Mouse (Mus musculus) MEL (cell line): Measurements from ENCODE around the gene Pgm2. TPM values are rescaled to one million over a fixed set of nuclear protein-coding genes. Genes with fewer than 3 reads are reported as not detected.

Experiments
- DNase-seq: peaks from one replicate; pipeline ENCODE4 v3.0.0; 2011; ENCODE audit warnings: low read depth, low spot score
- H3K27ac ChIP-seq: 2 replicates; pipeline ENCODE4 v1.5.1; 2012; ENCODE audit warnings: low read depth, mild to moderate bottlenecking, control low read depth, low read length, moderate library complexity; ENCODE audit not compliant: control insufficient read depth
- H3K27me3 ChIP-seq, 2 experiments: fragments of 150-350 bp in 1 of 2; sonication (generic) in 1 of 2; 2 replicates each; pipeline ENCODE4 v1.6.1; 2012; ENCODE audit warnings: low read length in 2 of 2, mild to moderate bottlenecking in 2 of 2, improper control_type of control experiment in 1 of 2, moderate library complexity in 1 of 2; ENCODE audit not compliant: insufficient read depth in 2 of 2, control insufficient read depth in 1 of 2
- H3K36me3 ChIP-seq, 2 experiments: 2 replicates each; pipeline ENCODE4 v1.6.1; 2012 to 2014; ENCODE audit warnings: low read length in 2 of 2, improper control_type of control experiment in 1 of 2, inconsistent platforms in 1 of 2, mild to moderate bottlenecking in 1 of 2; ENCODE audit not compliant: insufficient read depth in 2 of 2, control insufficient read depth in 1 of 2
- H3K4me1 ChIP-seq, 2 experiments: fragments of 150-350 bp in 1 of 2; sonication (generic) in 1 of 2; 2 replicates each; pipeline ENCODE4 v1.6.1; 2012; ENCODE audit warnings: low read length in 2 of 2, improper control_type of control experiment in 1 of 2, mild to moderate bottlenecking in 1 of 2; ENCODE audit not compliant: insufficient read depth in 2 of 2, control insufficient read depth in 1 of 2
- H3K4me3 ChIP-seq, 2 experiments: fragments of 150-350 bp in 1 of 2; sonication (generic) in 1 of 2; 2 replicates each; pipeline ENCODE4 v1.5.1; 2012; ENCODE audit warnings: low read depth in 2 of 2, low read length in 2 of 2, mild to moderate bottlenecking in 2 of 2, moderate library complexity in 2 of 2, control low read depth in 1 of 2, improper control_type of control experiment in 1 of 2; ENCODE audit not compliant: control insufficient read depth in 1 of 2, insufficient read depth in 1 of 2
- H3K79me2 ChIP-seq: 2 replicates; pipeline ENCODE4 v1.6.1; 2012; ENCODE audit warnings: mild to moderate bottlenecking, low read length, moderate library complexity; ENCODE audit not compliant: control insufficient read depth, poor library complexity, insufficient read depth
- H3K9ac ChIP-seq: 2 replicates; pipeline ENCODE4 v1.6.1; 2012; ENCODE audit warnings: low read depth, mild to moderate bottlenecking, control low read depth, low read length, moderate library complexity; ENCODE audit not compliant: control insufficient read depth, poor library complexity, severe bottlenecking
- H3K9me3 ChIP-seq: fragments of 150-350 bp; sonication (generic); replicated peaks from 2 replicates; pipeline ENCODE4 v1.6.1; 2012; ENCODE audit warnings: mild to moderate bottlenecking, low read length, improper control_type of control experiment, moderate library complexity; ENCODE audit not compliant: insufficient read depth
- CHD1 ChIP-seq: IDR thresholded peaks from 2 replicates; pipeline ENCODE4 v1.6.1; 2012; ENCODE audit warnings: low read depth, mild to moderate bottlenecking, inconsistent platforms, low read length, improper control_type of control experiment
- E2F4 ChIP-seq: IDR thresholded peaks from 2 replicates; pipeline ENCODE4 v1.6.1; 2011; ENCODE audit warnings: low read depth, low read length, improper control_type of control experiment, borderline replicate concordance
- ELF1 ChIP-seq: IDR thresholded peaks from 2 replicates; pipeline ENCODE4 v1.6.1; 2014; ENCODE audit warnings: low read depth, mild to moderate bottlenecking, inconsistent platforms, low read length, improper control_type of control experiment, moderate library complexity
- EP300 ChIP-seq, 2 experiments: IDR thresholded peaks; 2 replicates each; pipeline ENCODE4 v1.6.1; 2011; ENCODE audit warnings: improper control_type of control experiment in 2 of 2, low read length in 2 of 2, low read depth in 1 of 2, mild to moderate bottlenecking in 1 of 2
- GABPA ChIP-seq: IDR thresholded peaks from 2 replicates; pipeline ENCODE4 v1.6.1; 2012; ENCODE audit warnings: low read depth, mild to moderate bottlenecking, inconsistent platforms, low read length, improper control_type of control experiment, moderate library complexity
- GATA1 ChIP-seq: IDR thresholded peaks from 2 replicates; pipeline ENCODE4 v1.6.1; 2011; ENCODE audit warnings: low read depth, low read length, improper control_type of control experiment
- JUND ChIP-seq: IDR thresholded peaks from 2 replicates; pipeline ENCODE4 v1.6.1; 2011; ENCODE audit warnings: low read depth, mild to moderate bottlenecking, improper control_type of control experiment, low read length
- KAT2A ChIP-seq: conservative IDR thresholded peaks from 2 replicates; pipeline ENCODE4 v1.6.1; 2012; ENCODE audit warnings: low read depth, low read length, improper control_type of control experiment, inconsistent platforms
- MAFK ChIP-seq: IDR thresholded peaks from 2 replicates; pipeline ENCODE4 v1.6.1; 2011; ENCODE audit warnings: low read depth, mild to moderate bottlenecking, low read length, improper control_type of control experiment, borderline replicate concordance
- MAX ChIP-seq: IDR thresholded peaks from 2 replicates; pipeline ENCODE4 v1.6.1; 2011; ENCODE audit warnings: low read length, improper control_type of control experiment
- MEF2A ChIP-seq: IDR thresholded peaks from 2 replicates; pipeline ENCODE4 v1.6.1; 2014; ENCODE audit warnings: low read depth, mild to moderate bottlenecking, inconsistent platforms, low read length, improper control_type of control experiment; ENCODE audit not compliant: poor library complexity, insufficient replicate concordance, severe bottlenecking; ENCODE audit errors: extremely low read depth
- MYB ChIP-seq: IDR thresholded peaks from 2 replicates; pipeline ENCODE4 v1.6.1; 2011; ENCODE audit warnings: mild to moderate bottlenecking, low read depth, low read length, improper control_type of control experiment
- NRF1 ChIP-seq: IDR thresholded peaks from 2 replicates; pipeline ENCODE4 v1.6.1; 2014; ENCODE audit warnings: low read depth, mild to moderate bottlenecking, inconsistent platforms, low read length, improper control_type of control experiment, moderate library complexity; ENCODE audit not compliant: poor library complexity, insufficient read depth, severe bottlenecking
- POLR2AphosphoS2 ChIP-seq: IDR thresholded peaks from 2 replicates; pipeline ENCODE4 v1.6.1; 2011; ENCODE audit warnings: low read length, improper control_type of control experiment
- SIN3A ChIP-seq: IDR thresholded peaks from 2 replicates; pipeline ENCODE4 v1.6.1; 2012; ENCODE audit warnings: low read length, improper control_type of control experiment, inconsistent platforms
- SMC3 ChIP-seq: IDR thresholded peaks from 2 replicates; pipeline ENCODE4 v1.6.1; 2011; ENCODE audit warnings: low read depth, low read length, improper control_type of control experiment
- TAL1 ChIP-seq: IDR thresholded peaks from 2 replicates; pipeline ENCODE4 v1.6.1; 2012; ENCODE audit warnings: mild to moderate bottlenecking, inconsistent platforms, low read length, moderate library complexity, mixed read lengths
- TCF12 ChIP-seq: IDR thresholded peaks from 2 replicates; pipeline ENCODE4 v1.6.1; 2014; ENCODE audit warnings: low read depth, mild to moderate bottlenecking, inconsistent platforms, low read length, improper control_type of control experiment, moderate library complexity
- UBTF ChIP-seq: IDR thresholded peaks from 2 replicates; pipeline ENCODE4 v1.6.1; 2012; ENCODE audit warnings: low read depth, mild to moderate bottlenecking, inconsistent platforms, low read length, improper control_type of control experiment, moderate library complexity, borderline replicate concordance; ENCODE audit not compliant: insufficient read depth
- USF1 ChIP-seq: IDR thresholded peaks from 2 replicates; pipeline ENCODE4 v1.6.1; 2014; ENCODE audit warnings: low read depth, mild to moderate bottlenecking, inconsistent platforms, low read length, improper control_type of control experiment, moderate library complexity
- USF2 ChIP-seq, 2 experiments: IDR thresholded peaks; 2 replicates each; pipeline ENCODE4 v1.6.1; 2011 to 2012; ENCODE audit warnings: improper control_type of control experiment in 2 of 2, low read length in 2 of 2, borderline replicate concordance in 1 of 2, inconsistent platforms in 1 of 2, low read depth in 1 of 2, mild to moderate bottlenecking in 1 of 2; ENCODE audit not compliant: insufficient read depth in 1 of 2
- ZC3H11A ChIP-seq: IDR thresholded peaks from 2 replicates; pipeline ENCODE4 v1.6.1; 2012; ENCODE audit warnings: low read depth, mild to moderate bottlenecking, inconsistent platforms, low read length, improper control_type of control experiment
- ZMIZ1 ChIP-seq: IDR thresholded peaks from 2 replicates; pipeline ENCODE4 v1.6.1; 2012; ENCODE audit warnings: low read depth, mild to moderate bottlenecking, inconsistent platforms, low read length, improper control_type of control experiment, moderate library complexity
- polyA plus RNA-seq, 2 experiments: library from polyadenylated mRNA; stranded (reverse) in 1 of 2; unstranded in 1 of 2; fragments of >175 nt in 1 of 2; fragments of >200 nt in 1 of 2; gene quantifications; 2 replicates each; pipeline versions ENCODE4 v1.2.1 to v1.2.4; 2012; ENCODE audit warnings: low replicate concordance in 2 of 2, low read depth in 1 of 2; ENCODE audit not compliant: insufficient read length in 2 of 2, insufficient read depth in 1 of 2, missing spikeins in 1 of 2
- total RNA-seq: library from RNA; depleted of rRNA; stranded (reverse); fragments of 300-350 nt; gene quantifications from 2 replicates; pipeline ENCODE4 v1.2.3, GENCODE M21; 2012

The Pgm2 gene
- total and polyA plus RNA-seq, 3 experiments = 22.0 to 64.0 TPM; not detected in 1

DNA sequence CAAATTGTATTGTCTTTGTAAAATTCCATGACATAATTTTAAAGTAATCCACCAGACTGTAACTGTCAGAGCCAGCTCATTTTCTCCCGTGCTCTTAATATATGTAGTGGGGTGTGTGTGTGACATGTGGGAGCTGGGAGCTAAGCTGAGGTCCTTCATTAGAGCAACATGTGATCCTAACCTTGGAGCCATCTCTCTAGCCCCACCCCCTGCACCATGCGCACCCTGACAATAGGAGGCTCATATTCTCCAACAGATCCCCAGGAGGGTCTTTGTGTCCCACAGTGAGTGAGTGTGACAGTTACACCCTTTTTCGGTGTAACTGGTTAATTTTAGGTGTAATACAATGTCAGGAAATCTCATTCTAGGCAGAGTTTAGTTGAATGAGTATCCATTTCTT lies 80.1 kb downstream of the Pgm2 start:
- no peak for DNase-seq
- no peak overlapping the region for H3K27ac ChIP-seq
- peaks cover 6 to 9% of the 10 kb centered on the region in 2 experiments for H3K4me1 ChIP-seq
- H3K4me3 ChIP-seq = no peak overlapping the region
- H3K9ac ChIP-seq = no peak overlapping the region
- H3K36me3 ChIP-seq = peaks cover 4 to 10% of the 10 kb centered on the region in 2 experiments
- no peaks in the 10 kb centered on the region; the same call in 1 of the 2 replicates for H3K79me2 ChIP-seq
- no peaks in the 10 kb centered on the region for H3K9me3 ChIP-seq
- H3K27me3 ChIP-seq = no peaks in the 10 kb centered on the region
- TF ChIP-seq CHD1 (no peak), MAFK (no peak), TAL1 (no peak), GABPA (no peak), MAX (no peak), ZC3H11A (no peak), JUND (no peak), POLR2AphosphoS2 (no peak), TCF12 (no peak), E2F4 (no peak), SMC3 (no peak), USF1 (no peak), MYB (no peak), NRF1 (no peak), UBTF (no peak), GATA1 (no peak), SIN3A (no peak), ELF1 (no peak), ZMIZ1 (no peak)

DNA sequence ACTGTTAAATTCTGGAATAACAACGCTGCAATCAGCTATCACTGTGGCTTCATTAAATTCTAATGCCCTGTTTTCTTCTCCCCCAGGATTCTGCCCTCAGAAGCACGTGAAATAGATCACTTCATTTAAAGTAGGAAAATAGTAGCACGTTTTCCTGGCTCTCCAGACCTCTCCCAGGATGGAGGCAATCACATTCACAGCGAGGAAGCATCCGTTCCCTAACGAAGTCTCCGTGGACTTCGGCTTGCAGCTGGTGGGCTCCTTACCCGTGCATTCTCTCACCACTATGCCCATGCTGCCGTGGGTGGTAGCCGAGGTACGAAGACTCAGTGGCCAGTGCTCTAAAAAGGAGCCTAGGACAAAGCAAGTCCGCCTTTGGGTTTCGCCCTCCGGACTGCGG lies 80.6 kb downstream of the Pgm2 start:
- no peak overlapping the region for H3K27ac ChIP-seq
- TF ChIP-seq MEF2A (no peak), USF2 (IDR thresholded peaks at IDR 0.05; ENCODE audit: borderline replicate concordance in 1 of 2, insufficient read depth in 1 of 2, low read depth in 1 of 2, low read length in 2 of 2) (no peak), USF1 (no peak), KAT2A (no peak), JUND (no peak), GATA1 (no peak), SMC3 (no peak), MAX (no peak), MAFK (no peak), EP300 (IDR thresholded peaks at IDR 0.05; ENCODE audit: low read depth in 1 of 2, low read length in 2 of 2) (no peak)
- DNase-seq = no peak
- H3K79me2 ChIP-seq = no peaks in the 10 kb centered on the region; the same call in 1 of the 2 replicates
- H3K9ac ChIP-seq = no peak overlapping the region
- no peak overlapping the region for H3K4me3 ChIP-seq
- no peaks in the 10 kb centered on the region for H3K27me3 ChIP-seq
- peaks cover 4 to 10% of the 10 kb centered on the region in 2 experiments for H3K36me3 ChIP-seq
- H3K4me1 ChIP-seq = peaks cover 6 to 9% of the 10 kb centered on the region in 2 experiments
- no peaks in the 10 kb centered on the region for H3K9me3 ChIP-seq
